Mouse (Mus musculus) c-Kit-positive CD71-positive TER-119-positive erythroid progenitor cells, embryonic 14.5 days (primary cell): Measurements from ENCODE around the gene Nlgn1.

Experiments
- DNase-seq: peaks from one replicate; pipeline ENCODE4 v3.0.0-alpha.2; 2013; ENCODE audit warnings: low spot score

Gene Nlgn1

DNA sequence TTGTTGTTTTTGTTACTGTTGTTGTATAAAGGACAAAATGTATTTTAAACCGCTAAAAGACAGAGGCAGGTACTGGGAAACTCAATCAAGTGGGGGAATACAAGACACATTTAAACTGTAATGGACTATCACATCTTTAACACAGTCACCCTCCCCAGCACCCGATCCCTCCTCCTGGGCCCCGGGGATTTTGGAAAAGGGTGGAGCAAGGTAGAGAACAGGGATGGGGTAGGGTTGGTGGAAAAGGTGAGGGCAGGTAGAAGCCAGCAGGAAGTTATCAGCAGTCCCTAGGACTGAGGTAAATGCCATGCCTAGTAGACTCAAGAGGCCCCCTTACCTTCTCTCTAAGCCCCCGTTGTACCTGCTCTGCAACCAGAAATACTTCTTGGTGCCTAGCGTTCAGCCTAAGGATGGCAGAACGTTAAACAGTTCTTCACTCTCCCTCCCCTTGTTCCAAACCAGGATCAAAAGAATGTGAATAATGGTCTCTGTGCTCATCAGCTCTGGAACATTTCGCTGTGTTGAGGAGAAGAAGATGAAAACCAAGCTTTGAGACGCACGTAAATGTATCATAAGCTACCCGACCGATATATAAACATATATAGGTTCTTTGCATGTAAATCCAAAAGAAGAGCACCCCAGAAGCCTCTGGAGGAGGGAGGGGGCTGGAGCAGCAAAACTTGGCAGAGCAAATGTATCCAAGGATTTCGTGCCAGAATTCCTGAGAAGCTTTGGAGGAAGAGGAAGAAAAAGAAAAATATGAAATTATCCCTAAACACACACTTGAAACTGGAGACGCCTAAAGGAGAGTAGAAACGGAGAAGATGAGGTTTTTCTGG is at the start of gene Nlgn1:
Nlgn1 (minus strand) TSS at position 61 of the 839 bp plus-strand sequence.
- DNase-seq: no peak

DNA sequence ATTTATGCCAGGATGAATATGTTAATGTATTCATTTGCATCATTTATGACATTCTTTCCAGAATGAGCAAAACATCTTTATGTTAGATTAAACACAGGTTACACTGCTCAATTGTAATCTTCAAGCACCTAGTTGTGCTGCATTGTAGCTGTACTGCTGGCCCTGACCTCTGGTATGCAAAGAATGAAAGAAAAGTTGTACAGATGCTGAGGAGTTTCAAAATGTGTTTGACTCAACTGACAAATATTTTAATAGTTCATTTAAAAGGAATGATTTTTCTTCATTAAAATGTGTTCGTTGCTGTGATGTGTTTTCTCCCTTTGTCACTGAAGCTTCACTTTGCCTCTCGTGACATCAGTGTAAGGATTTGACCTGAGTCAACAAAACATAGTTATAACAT is 46.0 kb upstream of the Nlgn1 start:
- DNase-seq: no peak

GRCm38 (mm10) chr3:26355082-26355481 is 22.8 kb upstream of the Nlgn1 start:
- no peak for DNase-seq

DNA sequence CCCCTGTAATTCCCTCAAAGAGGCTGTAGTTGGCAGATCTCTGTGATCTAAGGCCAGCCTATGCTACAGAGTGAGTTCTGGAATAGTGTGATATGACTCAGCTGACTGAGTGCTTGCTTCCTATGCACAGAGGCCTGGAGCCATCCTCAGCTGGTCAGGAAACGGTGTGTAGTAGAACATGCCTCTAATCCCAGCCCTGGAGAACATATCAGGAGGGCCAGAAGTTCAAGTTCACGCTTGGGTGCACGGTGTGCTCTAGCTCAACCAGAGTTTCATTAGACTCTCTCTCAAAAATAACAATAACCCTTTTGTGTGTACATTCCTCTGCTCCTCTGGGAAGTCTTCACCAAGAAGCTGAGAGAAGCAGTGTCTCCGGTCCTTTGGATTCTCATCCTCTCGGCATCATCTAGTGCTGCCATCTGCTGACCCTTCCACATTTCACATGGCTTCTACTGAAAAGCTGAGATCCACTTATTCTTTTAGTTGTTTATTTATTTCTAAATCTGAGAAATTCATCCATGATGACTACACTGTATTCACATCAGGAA is 22.3 kb upstream of the Nlgn1 start:
- DNase-seq: no peak

DNA sequence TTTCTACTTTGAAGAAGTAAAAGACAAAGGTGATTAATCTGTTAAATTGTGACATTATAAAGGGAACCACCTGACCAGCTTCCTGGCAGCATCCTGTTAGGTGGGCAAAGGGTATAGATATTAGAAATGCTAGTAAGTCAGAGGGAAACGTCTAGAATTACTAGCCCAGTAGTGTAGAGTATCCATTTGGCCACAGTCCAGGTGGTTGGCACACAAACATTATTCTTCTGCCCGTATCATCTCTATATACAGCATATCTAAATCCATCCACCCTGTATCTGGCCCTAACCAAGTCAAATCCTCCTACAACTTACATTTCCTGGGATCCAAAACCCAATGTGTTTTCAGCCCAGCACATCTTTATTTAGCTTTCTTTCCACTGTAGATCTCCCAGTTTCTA is 5.2 kb upstream of the Nlgn1 start:
- no peak for DNase-seq

- no peak for DNase-seq
These were observed 1.1 kb upstream of the Nlgn1 start for GRCm38 (mm10) chr3:26333239-26333811.

DNA sequence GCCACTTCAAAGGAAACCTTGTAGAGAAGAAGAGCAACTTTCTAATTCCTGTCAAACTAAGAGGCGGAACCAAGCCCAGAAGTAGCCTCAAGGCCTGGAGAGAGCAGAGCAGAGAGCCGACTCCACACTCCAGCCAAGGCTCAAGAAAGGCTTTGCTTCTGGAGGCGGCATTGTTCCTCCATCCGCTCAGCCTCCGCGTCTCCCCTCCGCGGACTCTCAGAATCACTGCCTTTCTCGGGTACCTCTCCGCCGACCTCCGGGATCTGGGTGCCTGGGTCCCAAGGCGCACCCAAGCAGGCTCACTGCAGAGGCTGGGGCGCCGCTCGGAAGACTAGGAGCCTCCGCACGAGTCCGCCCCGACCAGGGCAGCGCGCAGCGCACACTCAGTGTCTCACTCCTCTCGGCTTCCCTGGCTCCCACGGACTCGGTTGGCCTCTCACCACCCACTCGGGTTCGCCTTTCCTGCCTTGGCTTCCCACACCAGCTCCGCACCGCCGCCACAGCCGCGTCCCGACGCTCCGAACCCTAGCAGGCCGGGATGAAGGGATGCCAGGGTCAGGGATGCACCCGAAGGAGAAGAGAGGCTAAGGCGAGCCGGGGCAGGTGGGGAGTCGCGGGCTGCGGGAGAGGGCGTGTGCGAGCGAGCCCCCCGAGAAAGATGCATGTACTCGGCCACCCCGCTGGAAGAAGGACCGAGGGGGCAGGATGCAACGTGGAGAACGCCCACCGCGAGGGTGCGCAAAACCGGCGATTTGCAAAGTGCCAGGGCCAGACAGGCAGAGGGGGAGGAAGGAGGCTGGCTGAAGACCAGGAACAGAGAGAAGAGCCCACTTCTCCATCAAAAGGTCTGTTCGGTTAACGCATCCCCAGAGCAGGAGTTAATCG is 841 bp downstream of the Nlgn1 start:
- no peak for DNase-seq

GRCm38 (mm10) chr3:26330863-26331176 is 1.4 kb downstream of the Nlgn1 start:
- DNase-seq: no peak

DNA sequence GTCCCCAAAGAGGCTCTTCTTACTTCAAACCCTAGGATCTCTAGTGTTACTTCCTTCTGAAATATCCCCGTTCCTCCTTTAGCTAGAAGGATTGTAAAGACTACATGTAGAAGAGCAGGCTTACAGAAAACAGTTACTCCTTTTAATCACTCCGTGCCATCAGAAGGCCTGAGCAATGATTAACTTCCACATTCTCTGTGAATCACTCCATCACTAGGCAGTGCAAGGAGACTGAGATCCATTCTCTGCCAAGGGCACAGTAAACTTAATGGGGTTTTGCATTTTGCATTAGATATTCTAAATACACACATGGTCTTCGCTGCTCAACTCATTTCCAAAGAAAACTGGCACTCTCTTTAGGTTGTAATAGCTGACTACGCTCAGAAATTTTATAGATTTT is 2.2 kb downstream of the Nlgn1 start:
- no peak for DNase-seq

DNA sequence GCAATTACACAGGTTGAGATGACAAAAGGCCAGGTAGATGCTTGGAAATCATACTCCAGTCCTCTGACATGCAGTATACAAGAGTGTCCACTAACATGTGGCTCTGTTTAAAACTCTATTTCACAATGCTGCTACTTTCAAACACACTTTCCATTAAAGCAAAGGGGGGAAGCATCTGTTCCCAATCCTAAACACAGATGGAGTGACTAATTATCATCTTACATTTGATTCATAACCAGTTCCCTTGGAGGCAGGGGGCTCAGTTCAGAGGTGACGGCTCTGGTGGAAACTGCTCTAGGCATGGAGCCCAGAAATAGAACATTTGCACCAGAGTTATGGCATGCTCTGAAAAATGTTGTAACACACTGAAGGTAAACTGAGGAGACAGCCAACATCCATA is 7.8 kb downstream of the Nlgn1 start:
- DNase-seq: no peak

GRCm38 (mm10) chr3:26317397-26317796 is 14.9 kb downstream of the Nlgn1 start:
- DNase-seq: no peak

DNA sequence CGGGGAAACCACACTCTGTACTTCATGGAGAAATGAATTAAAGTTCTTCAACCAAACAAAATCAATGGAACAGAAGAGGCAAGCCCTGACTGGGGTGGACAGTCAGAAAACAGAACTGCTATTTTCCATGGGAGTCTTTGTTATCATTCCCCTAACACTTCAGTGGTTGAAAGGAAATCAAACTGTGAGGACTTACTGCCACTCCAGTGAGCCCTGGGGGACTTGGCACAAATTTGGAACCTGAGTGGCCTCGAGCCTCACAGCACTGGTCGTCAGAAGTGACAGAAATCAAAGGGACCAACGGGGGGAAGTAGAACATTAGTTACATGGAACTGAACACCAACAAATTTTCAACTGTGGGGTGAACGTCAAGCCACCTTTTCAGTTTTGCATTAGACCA is 34.4 kb downstream of the Nlgn1 start:
- DNase-seq: no peak

DNA sequence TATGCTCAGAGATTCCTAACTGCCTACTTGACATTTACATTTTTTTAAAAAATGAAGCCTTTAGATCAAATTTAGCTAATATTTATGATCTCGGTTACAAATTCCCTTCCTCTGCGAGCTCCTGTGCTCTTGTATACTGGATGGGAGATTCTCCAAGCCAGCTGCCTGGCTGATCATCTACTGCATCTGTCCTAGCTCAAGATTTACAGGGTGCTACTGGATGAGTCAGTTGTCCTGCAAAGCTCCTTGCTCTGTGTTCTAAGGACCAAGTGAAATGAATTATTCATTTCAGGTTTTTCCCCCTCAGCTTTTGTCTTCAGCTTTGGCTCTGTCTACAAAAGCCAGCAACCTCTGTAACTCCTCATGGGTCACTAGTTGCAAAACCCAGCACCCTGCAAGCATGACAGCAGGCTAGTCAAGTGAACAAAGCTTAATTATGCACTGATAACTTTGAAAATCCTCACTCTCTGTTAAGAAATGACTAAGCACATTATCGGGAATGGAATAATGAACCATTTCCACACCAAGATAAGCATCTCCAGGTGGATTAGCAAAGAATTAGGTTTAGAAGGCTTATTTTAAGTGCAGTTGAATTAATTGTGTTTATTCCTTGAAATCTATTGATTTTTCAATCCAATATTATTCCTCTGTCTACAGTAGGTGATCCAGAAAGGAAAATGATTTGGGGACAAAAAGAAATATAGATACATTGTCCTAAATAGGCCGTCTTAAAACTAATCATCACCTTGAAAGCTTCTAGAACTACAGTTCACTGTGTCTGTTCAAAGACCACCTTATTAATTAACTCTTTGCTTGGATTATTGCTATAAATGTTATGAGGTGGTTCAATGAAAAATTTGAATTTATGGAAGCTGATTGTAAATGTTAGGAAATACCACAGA is 61.1 kb downstream of the Nlgn1 start:
- DNase-seq: no peak

DNA sequence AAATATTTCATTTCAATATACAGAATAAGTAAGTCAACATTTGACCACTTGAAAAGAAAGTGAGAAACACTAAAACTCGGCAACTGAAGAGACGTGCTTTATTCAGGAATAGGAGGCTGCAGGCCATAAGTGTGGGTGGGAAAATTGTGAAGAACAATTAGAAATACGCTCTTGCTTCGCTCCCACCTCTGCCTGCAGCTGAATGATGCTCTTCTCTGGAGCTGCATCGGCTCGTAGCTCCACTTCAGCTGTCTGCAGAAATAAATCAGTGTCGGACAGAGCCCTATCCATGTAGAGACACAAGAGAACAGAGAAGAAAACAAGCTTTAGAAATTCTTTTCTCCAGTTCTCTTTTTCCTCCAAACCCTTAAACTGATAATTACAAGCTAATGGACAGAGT is 85.7 kb downstream of the Nlgn1 start:
- DNase-seq: no peak

- no peak for DNase-seq
These were observed 89.0 kb downstream of the Nlgn1 start for GRCm38 (mm10) chr3:26243274-26243673.

DNA sequence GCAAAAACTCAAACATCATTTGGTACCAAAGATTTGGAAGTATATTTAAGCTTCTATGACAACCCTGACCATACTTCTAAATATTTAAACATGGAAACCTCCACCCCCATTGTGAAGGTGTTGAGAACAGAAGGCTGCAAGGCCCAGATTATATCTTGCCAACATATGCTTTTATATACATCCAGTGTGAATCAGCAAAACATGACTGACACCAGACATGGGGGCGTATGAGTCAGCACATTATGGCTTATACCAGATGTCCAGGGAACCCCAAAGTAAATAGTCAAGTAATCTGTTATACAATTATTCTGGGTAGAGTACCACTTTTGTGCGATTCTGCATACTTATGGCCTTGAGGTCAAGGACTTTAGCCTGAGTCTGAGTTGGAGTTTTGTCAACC is 102.3 kb downstream of the Nlgn1 start:
- no peak for DNase-seq

- no peak for DNase-seq
These were observed 103.4 kb downstream of the Nlgn1 start for GRCm38 (mm10) chr3:26228827-26229226.

GRCm38 (mm10) chr3:26228172-26228781 is 104.0 kb downstream of the Nlgn1 start:
- DNase-seq: no peak

DNA sequence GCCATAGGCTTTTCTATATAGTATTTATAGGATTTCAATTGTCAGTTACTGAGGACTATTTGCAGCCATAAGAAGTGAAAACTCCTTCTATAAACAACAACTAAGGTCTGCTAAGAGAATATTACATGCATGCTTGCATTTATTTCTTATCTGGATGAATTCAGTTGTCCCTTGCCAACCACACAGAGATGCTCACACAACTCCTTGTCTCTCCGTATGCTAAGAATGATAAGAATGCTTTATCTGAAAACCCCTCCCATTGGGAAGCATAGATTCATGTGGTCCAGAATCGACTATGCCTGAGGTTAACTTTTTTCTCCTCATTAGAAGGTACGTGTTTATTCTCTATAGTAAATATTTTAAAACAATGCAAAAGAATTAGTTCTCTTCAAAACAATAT is 108.8 kb downstream of the Nlgn1 start:
- no peak for DNase-seq

DNA sequence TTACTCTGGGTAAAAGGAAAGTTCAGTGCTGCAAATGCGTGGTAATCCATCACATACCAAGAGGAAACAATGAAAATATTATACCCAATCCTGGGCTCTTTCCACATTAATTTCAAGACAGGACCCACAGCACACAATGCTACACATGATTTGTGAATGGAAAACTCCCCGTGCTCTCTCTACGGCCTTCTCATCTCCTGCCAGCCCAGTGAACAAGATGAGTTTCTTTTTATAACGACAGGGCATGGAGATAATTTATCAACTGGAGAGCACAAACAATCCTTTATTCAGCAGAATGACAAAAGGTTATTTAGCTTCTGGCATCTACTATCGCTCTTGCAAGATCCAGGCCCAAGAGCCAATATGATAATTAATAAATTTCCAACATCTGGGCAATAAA is 116.0 kb downstream of the Nlgn1 start:
- DNase-seq: no peak

GRCm38 (mm10) chr3:26202702-26203101 is 129.6 kb downstream of the Nlgn1 start:
- no peak for DNase-seq
